Mouse (Mus musculus) liver, embryonic 14.5 days (tissue): ENCODE measurements around the gene Abat. TPM values are rescaled to one million over a fixed set of nuclear protein-coding genes. Genes with fewer than 3 reads are reported as not detected.
A peak's percentile ranks its signal among the peaks of the same experiment; 100 is the strongest.

Experiments used
- ATAC-seq: fragments of 200-750 bp; cut with Nextera tagmentation; 2 replicates; pipeline ENCODE4 v1.8.0; 2017; ENCODE audit warnings: moderate number of reproducible peaks, mild to moderate bottlenecking, moderate library complexity; ENCODE audit not compliant: insufficient read depth
- DNase-seq, 3 experiments: peaks; one replicate each; pipeline ENCODE4 v3.0.0-alpha.2; 2012 to 2013; ENCODE audit warnings: low read depth in 3 of 3, low spot score in 3 of 3
- H3K27ac ChIP-seq: fragments of 300-500 bp; sonication (generic); 2 replicates; pipeline ENCODE4 v1.5.1; 2014; ENCODE audit warnings: moderate library complexity, mild to moderate bottlenecking, control low read depth, inconsistent platforms
- H3K27me3 ChIP-seq: fragments of 300-500 bp; sonication (generic); 2 replicates; pipeline ENCODE4 v1.6.1; 2014; ENCODE audit warnings: mild to moderate bottlenecking, low read length, moderate library complexity; ENCODE audit not compliant: control insufficient read depth, insufficient read depth
- H3K36me3 ChIP-seq: fragments of 300-500 bp; sonication (generic); replicated peaks from 2 replicates; pipeline ENCODE4 v1.6.1; 2014; ENCODE audit warnings: low read depth; ENCODE audit not compliant: control insufficient read depth, insufficient read depth
- H3K4me1 ChIP-seq, 2 experiments: fragments of 200-500 bp in 1 of 2; fragments of 300-500 bp in 1 of 2; sonication (generic) in 1 of 2; replicated peaks; 2 replicates each; pipeline ENCODE4 v1.6.1; 2012 to 2014; ENCODE audit warnings: antibody characterized with exemption in 1 of 2, inconsistent platforms in 1 of 2, low read length in 1 of 2; ENCODE audit not compliant: control insufficient read depth in 2 of 2, insufficient read depth in 2 of 2
- H3K4me2 ChIP-seq: fragments of 300-500 bp; sonication (generic); 2 replicates; pipeline ENCODE4 v1.6.1; 2014; ENCODE audit warnings: low read depth, mild to moderate bottlenecking, control low read depth, moderate library complexity
- H3K4me3 ChIP-seq, 2 experiments: fragments of 200-500 bp in 1 of 2; fragments of 300-500 bp in 1 of 2; sonication (generic) in 1 of 2; 2 replicates each; pipeline ENCODE4 v1.5.1; 2012 to 2014; ENCODE audit warnings: low read depth in 2 of 2, low read length in 2 of 2, mild to moderate bottlenecking in 2 of 2, control low read depth in 1 of 2, inconsistent platforms in 1 of 2, moderate library complexity in 1 of 2; ENCODE audit not compliant: insufficient read depth in 1 of 2
- H3K9ac ChIP-seq: fragments of 300-500 bp; sonication (generic); replicated peaks from 2 replicates; pipeline ENCODE4 v1.6.1; 2014; ENCODE audit warnings: mild to moderate bottlenecking, control low read depth, moderate library complexity
- H3K9me3 ChIP-seq: fragments of 300-500 bp; sonication (generic); 2 replicates; pipeline ENCODE4 v1.6.1; 2016; ENCODE audit warnings: low read length, mixed read lengths; ENCODE audit not compliant: control insufficient read depth
- CTCF ChIP-seq: IDR thresholded peaks from 2 replicates; pipeline ENCODE4 v1.5.1; 2016; ENCODE audit warnings: antibody characterized with exemption, low read depth, control low read depth
- EP300 ChIP-seq: IDR thresholded peaks from 2 replicates; pipeline ENCODE4 v1.6.1; 2016; ENCODE audit warnings: antibody characterized with exemption, low read depth
- WGBS: fragments of 180-500 bp; shearing (Covaris S2); extraction: QIAGEN DNeasy Blood & Tissue Kit; methylation state at CpG from one replicate; pipeline ENCODE4 v1.1.7; 2014; ENCODE audit not compliant: insufficient replicate concordance; 5-methylcytosine and 5-hydroxymethylcytosine counted together
- polyA plus RNA-seq, 2 experiments: library from polyadenylated mRNA; depleted of rRNA in 1 of 2; stranded (reverse) in 1 of 2; unstranded in 1 of 2; fragments of >200 nt; fragmentation: Nextera tagmentation in 1 of 2; extraction: Ambion mirVana in 1 of 2; gene quantifications; 2 replicates each; pipeline versions ENCODE4 v1.2.1 to v1.2.3; 2012 to 2014

The Abat gene
- polyA plus RNA-seq, 2 experiments, result 12.8 to 13.7 TPM

- Histone ChIP-seq H3K4me2 (no peak overlapping the region), H3K36me3 (no peaks in the 10 kb centered on the region), H3K9me3 (no peaks in the 10 kb centered on the region), H3K27me3 (peaks cover 3% of the 10 kb centered on the region; the same call in 1 of the 2 replicates), H3K4me3 (no peak overlapping the region), H3K27ac (no peak overlapping the region), H3K9ac (no peak overlapping the region), H3K4me1 (peaks cover 0 to 4% of the 10 kb centered on the region in 2 experiments; a peak in 2 of 4 replicates)
- TF ChIP-seq EP300 (no peak), CTCF (no peak)
- ATAC-seq (no peak), DNase-seq (no peak)
- 50% methylated on average over 5 of the region's 5 CpGs for WGBS
Measured at GRCm38 (mm10) chr16:8509894-8510293, 3.3 kb upstream of the Abat start.

GRCm38 (mm10) chr16:8512830-8513229 lies 399 bp upstream of the Abat start:
- H3K27ac ChIP-seq, result no peak overlapping the region
- H3K9ac ChIP-seq, result no peak overlapping the region
- peak overlapping the region; percentile 48 for H3K4me2 ChIP-seq
- TF ChIP-seq EP300, result no peak
- TF ChIP-seq CTCF, result peak; percentile 16; the same call in 1 of the 2 replicates
- peak; percentile 22; the same call in 1 of the 2 replicates for ATAC-seq
- peaks cover 3% of the 10 kb centered on the region; the same call in 1 of the 2 replicates for H3K27me3 ChIP-seq
- peaks cover 0 to 4% of the 10 kb centered on the region in 2 experiments; a peak in 2 of 4 replicates for H3K4me1 ChIP-seq
- no peaks in the 10 kb centered on the region for H3K36me3 ChIP-seq
- no peaks in the 10 kb centered on the region for H3K9me3 ChIP-seq
- H3K4me3 ChIP-seq, result peak overlapping the region; percentile 4 to 38; a peak in 1 of 4 replicates
- DNase-seq, result no peak
- WGBS, result 4% methylated on average over 5 of the region's 5 CpGs

GRCm38 (mm10) chr16:8514180-8514579 lies 951 bp downstream of the Abat start:
- peaks cover 0 to 4% of the 10 kb centered on the region in 2 experiments; a peak in 2 of 4 replicates for H3K4me1 ChIP-seq
- H3K27me3 ChIP-seq, result peaks cover 3% of the 10 kb centered on the region; the same call in 1 of the 2 replicates
- H3K9me3 ChIP-seq, result no peaks in the 10 kb centered on the region
- no peak for ATAC-seq
- no peak overlapping the region for H3K9ac ChIP-seq
- no peaks in the 10 kb centered on the region for H3K36me3 ChIP-seq
- TF ChIP-seq EP300, result no peak
- no peak for TF ChIP-seq CTCF
- no peak overlapping the region for H3K27ac ChIP-seq
- peak in 2 of 3 experiments; percentile 6 to 14 for DNase-seq
- H3K4me3 ChIP-seq, result peak overlapping the region; percentile 38 to 51
- H3K4me2 ChIP-seq, result peak overlapping the region; percentile 48
- 45% methylated on average over 4 of the region's 4 CpGs for WGBS

- no peak overlapping the region for H3K27ac ChIP-seq
- H3K4me1 ChIP-seq, result peaks cover 0 to 5% of the 10 kb centered on the region in 2 experiments; a peak in 1 of 4 replicates
- ATAC-seq, result no peak
- TF ChIP-seq CTCF, result no peak
- no peak for TF ChIP-seq EP300
- H3K4me2 ChIP-seq, result no peak overlapping the region
- no peak overlapping the region for H3K9ac ChIP-seq
- no peak for DNase-seq
- no peaks in the 10 kb centered on the region for H3K36me3 ChIP-seq
- H3K27me3 ChIP-seq, result no peaks in the 10 kb centered on the region
- H3K9me3 ChIP-seq, result no peaks in the 10 kb centered on the region
- H3K4me3 ChIP-seq, result no peak overlapping the region
- WGBS, result 66% methylated on average over 5 of the region's 5 CpGs
Measured at GRCm38 (mm10) chr16:8520525-8520924, 7.3 kb downstream of the Abat start.

GRCm38 (mm10) chr16:8521322-8521721 lies 8.1 kb downstream of the Abat start:
- H3K36me3 ChIP-seq, result no peaks in the 10 kb centered on the region
- 25% methylated on average over 4 of the region's 4 CpGs for WGBS
- no peak for DNase-seq
- H3K4me3 ChIP-seq, result no peak overlapping the region
- no peaks in the 10 kb centered on the region for H3K9me3 ChIP-seq
- peaks cover 0 to 12% of the 10 kb centered on the region in 2 experiments; a peak in 1 of 4 replicates for H3K4me1 ChIP-seq
- no peak for TF ChIP-seq EP300
- TF ChIP-seq CTCF, result no peak
- H3K4me2 ChIP-seq, result no peak overlapping the region
- no peak for ATAC-seq
- no peak overlapping the region for H3K27ac ChIP-seq
- H3K9ac ChIP-seq, result no peak overlapping the region
- H3K27me3 ChIP-seq, result no peaks in the 10 kb centered on the region
